Mouse (Mus musculus) activated CD4-positive, CD25-positive, alpha-beta regulatory T cell (primary cell): ENCODE results near the gene Sh3bp1. TPM values are rescaled to one million over a fixed set of nuclear protein-coding genes. Genes with fewer than 3 reads are reported as not detected.

ENCODE experiments used
- polyA plus RNA-seq, 2 experiments: library from polyadenylated mRNA; unstranded; fragments of 100-300 nt; shearing (Covaris generic); gene quantifications; one replicate each; pipeline ENCODE4 v1.2.1; 2017

Gene Sh3bp1
- 100 to 1,000 TPM; 165 to 207 TPM for polyA plus RNA-seq

GRCm38 (mm10) chr15:78899740-78900584 lies at the start of gene Sh3bp1:
Sh3bp1 (plus strand) TSS chr15:78899768.

GRCm38 (mm10) chr15:78855303-78855965 lies 44.1 kb upstream of the Sh3bp1 start, which contains the start of gene Lgals2:
Lgals2 (minus strand) TSS chr15:78855529.

GRCm38 (mm10) chr15:78876991-78877809 lies 22.4 kb upstream of the Sh3bp1 start, which contains the start of gene Gga1:
Gga1 (plus strand) TSS chr15:78877190.

GRCm38 (mm10) chr15:78899409-78899739 lies 194 bp upstream of the Sh3bp1 start, which contains the start of gene Gm49510:
Gm49510 (plus strand) TSS chr15:78899667.

DNA sequence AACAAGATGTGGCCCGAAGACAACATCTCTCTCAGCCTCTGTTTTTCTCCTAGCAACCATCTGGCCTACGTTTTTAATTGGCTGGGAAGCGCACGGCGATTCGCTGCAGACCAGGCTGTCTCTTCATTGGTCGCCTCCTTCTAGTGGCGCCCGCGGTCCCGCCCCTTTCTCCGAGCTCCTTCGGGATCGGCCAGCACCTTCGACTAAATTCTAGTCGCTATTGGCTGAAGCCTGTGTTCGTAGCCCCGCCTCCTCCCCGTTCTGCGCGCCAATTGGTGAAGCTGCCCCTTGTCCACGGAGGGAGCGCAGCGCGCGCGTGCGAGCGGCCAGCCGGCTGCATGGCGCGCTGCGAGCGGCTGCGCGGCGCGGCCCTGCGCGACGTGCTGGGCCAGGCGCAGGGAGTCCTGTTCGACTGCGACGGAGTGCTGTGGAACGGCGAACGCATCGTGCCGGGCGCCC lies 14.1 kb downstream of the Sh3bp1 start, which contains the start of gene Pdxp:
TSS of gene Pdxp (plus strand) at position 288 of the 459 bp plus-strand sequence.

GRCm38 (mm10) chr15:78926021-78926919 lies 26.7 kb downstream of the Sh3bp1 start, which contains the start of gene Lgals1:
Lgals1 (plus strand) TSS chr15:78926725.

DNA sequence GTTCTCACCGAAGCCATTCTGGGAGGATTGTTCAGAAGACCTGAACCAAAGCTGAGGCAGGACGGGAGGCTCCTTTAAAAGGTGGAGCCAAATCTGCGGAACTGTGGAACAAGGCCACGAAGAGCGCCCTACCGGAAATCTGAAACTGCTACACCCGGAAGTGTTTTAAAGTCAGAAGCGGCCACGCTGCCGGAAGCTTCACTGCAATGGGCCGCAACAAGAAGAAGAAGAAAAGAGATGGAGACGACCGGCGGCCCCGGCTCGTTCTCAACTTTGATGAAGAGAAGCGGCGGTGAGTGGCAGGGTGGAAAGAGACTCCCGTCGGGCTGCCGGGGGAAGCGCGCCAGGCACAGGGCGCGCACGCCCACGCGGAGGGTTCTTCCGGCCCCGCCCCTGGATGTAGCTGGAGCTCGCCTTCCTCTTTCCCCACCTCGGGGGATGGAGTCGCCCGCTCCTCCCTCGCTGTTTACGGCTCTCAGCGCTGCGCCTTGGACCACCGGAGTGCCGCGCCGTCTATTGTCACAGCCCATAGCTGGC lies 35.3 kb downstream of the Sh3bp1 start, which contains the start of gene Nol12:
TSS of gene Nol12 (plus strand) at position 150 of the 537 bp plus-strand sequence.

DNA sequence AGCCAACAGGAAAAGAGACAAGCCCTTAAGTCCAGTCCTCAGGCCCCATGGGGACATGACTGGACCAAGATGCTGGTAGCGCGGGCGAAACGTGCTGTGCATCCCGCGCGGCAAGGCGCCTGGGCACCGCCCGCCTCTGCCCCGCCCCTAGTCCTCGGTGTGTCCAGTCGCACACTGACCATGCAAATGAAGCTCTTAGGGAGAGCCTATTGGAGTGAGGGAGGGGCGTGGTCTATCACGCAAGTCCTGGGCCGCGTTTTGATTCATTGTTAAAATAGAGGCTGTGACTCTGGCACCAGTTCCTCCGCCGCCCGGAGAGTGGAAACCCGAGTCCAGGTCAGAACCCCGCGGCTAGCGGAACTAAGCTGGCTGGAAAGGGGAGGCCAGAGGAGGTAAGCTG lies 48.1 kb downstream of the Sh3bp1 start, which contains the start of gene Triobp:
TSS of gene Triobp (plus strand) at position 68 of the 400 bp plus-strand sequence.

Other genes with a start within 250 kb of the Sh3bp1 start
- gene Elfn2, start 181.0 kb upstream of the Sh3bp1 start, polyA plus RNA-seq = under 1 TPM in 1 of 2 experiments, not detected in 1; 0.02 TPM
- gene Mfng, start 126.3 kb upstream of the Sh3bp1 start, polyA plus RNA-seq = 100 to 1,000 TPM in 1 of 2 experiments, 10 to 100 TPM in 1; 74.5 to 116 TPM
- under 1 TPM in 1 of 2 experiments, not detected in 1; 0.19 TPM for gene Card10, start 96.7 kb upstream of the Sh3bp1 start, polyA plus RNA-seq
- under 1 TPM; 0.14 to 0.18 TPM for gene Cdc42ep1, start 57.1 kb upstream of the Sh3bp1 start, polyA plus RNA-seq
- gene Lgals2, start 44.2 kb upstream of the Sh3bp1 start, polyA plus RNA-seq = not detected
- gene Gga1, start 22.6 kb upstream of the Sh3bp1 start, polyA plus RNA-seq = 10 to 100 TPM; 43.5 to 61.3 TPM
- gene Gm49510, start 101 bp upstream of the Sh3bp1 start, polyA plus RNA-seq = under 1 TPM; 0.68 to 0.75 TPM
- gene Pdxp, start 14.2 kb downstream of the Sh3bp1 start, polyA plus RNA-seq = 10 to 100 TPM; 16.6 to 18.3 TPM
- gene Lgals1, start 27.0 kb downstream of the Sh3bp1 start, polyA plus RNA-seq = 1,000 to 10,000 TPM in 1 of 2 experiments, 100 to 1,000 TPM in 1; 544 to 1,308 TPM
- 10 to 100 TPM; 49.9 to 50.4 TPM for gene Nol12, start 35.2 kb downstream of the Sh3bp1 start, polyA plus RNA-seq
- gene Triobp, start 48.0 kb downstream of the Sh3bp1 start, polyA plus RNA-seq = 10 to 100 TPM; 54.7 to 95.1 TPM
- 100 to 1,000 TPM; 106 to 152 TPM for gene H1f0, start 128.7 kb downstream of the Sh3bp1 start, polyA plus RNA-seq
- under 1 TPM; 0.42 to 0.47 TPM for gene Galr3, start 142.1 kb downstream of the Sh3bp1 start, polyA plus RNA-seq
- gene Ankrd54, start 163.1 kb downstream of the Sh3bp1 start, polyA plus RNA-seq = 10 to 100 TPM; 48.6 to 53.3 TPM
- 100 to 1,000 TPM; 160 to 185 TPM for gene Eif3l, start 175.4 kb downstream of the Sh3bp1 start, polyA plus RNA-seq
- 10 to 100 TPM; 26.9 to 36.0 TPM for gene Micall1, start 209.1 kb downstream of the Sh3bp1 start, polyA plus RNA-seq
- 100 to 1,000 TPM; 133 to 161 TPM for gene Polr2f, start 241.2 kb downstream of the Sh3bp1 start, polyA plus RNA-seq
- 1 to 10 TPM; 3.0 to 4.3 TPM for gene 1700088E04Rik, start 241.5 kb downstream of the Sh3bp1 start, polyA plus RNA-seq